Mouse (Mus musculus) kidney, embryonic 15.5 days (tissue): ENCODE measurements around the gene Prr18. TPM values are rescaled to one million over a fixed set of nuclear protein-coding genes. Genes with fewer than 3 reads are reported as not detected.
A peak's percentile ranks its signal among the peaks of the same experiment; 100 is the strongest.

Experiments
- ATAC-seq: fragments of 200-750 bp; cut with Nextera tagmentation; replicated peaks from 2 replicates; pipeline ENCODE4 v1.8.0; 2017; ENCODE audit warnings: moderate TSS enrichment; ENCODE audit not compliant: low FRiP score
- H3K27ac ChIP-seq: fragments of 300-500 bp; sonication (generic); 2 replicates; pipeline ENCODE4 v1.5.1; 2015; ENCODE audit warnings: mild to moderate bottlenecking, inconsistent platforms
- H3K27me3 ChIP-seq: fragments of 300-500 bp; sonication (generic); 2 replicates; pipeline ENCODE4 v1.6.1; 2015; ENCODE audit warnings: inconsistent platforms
- H3K36me3 ChIP-seq: fragments of 300-500 bp; sonication (generic); 2 replicates; pipeline ENCODE4 v1.6.1; 2015; ENCODE audit warnings: inconsistent platforms
- H3K4me1 ChIP-seq: fragments of 300-500 bp; sonication (generic); 2 replicates; pipeline ENCODE4 v1.6.1; 2015; ENCODE audit warnings: inconsistent platforms
- H3K4me2 ChIP-seq: fragments of 300-500 bp; sonication (generic); 2 replicates; pipeline ENCODE4 v1.6.1; 2015; ENCODE audit warnings: moderate library complexity, mild to moderate bottlenecking, inconsistent platforms
- H3K4me3 ChIP-seq: fragments of 300-500 bp; sonication (generic); replicated peaks from 2 replicates; pipeline ENCODE4 v1.5.1; 2015; ENCODE audit warnings: mild to moderate bottlenecking, inconsistent platforms
- H3K9ac ChIP-seq: fragments of 300-500 bp; sonication (generic); 2 replicates; pipeline ENCODE4 v1.6.1; 2015; ENCODE audit warnings: mild to moderate bottlenecking, inconsistent platforms
- H3K9me3 ChIP-seq: fragments of 300-500 bp; sonication (generic); replicated peaks from 2 replicates; pipeline ENCODE4 v1.6.1; 2016; ENCODE audit warnings: inconsistent platforms
- WGBS: fragments of 180-500 bp; shearing (Covaris S2); methylation state at CpG from one replicate; pipeline ENCODE4 v1.1.7; 2015; ENCODE audit warnings: mixed read lengths; 5-methylcytosine and 5-hydroxymethylcytosine counted together
- polyA plus RNA-seq: library from polyadenylated mRNA; unstranded; fragments of >200 nt; fragmentation: Nextera tagmentation; extraction: Ambion mirVana; gene quantifications from 2 replicates; pipeline ENCODE4 v1.2.1, GENCODE M21; 2015

Gene Prr18
- polyA plus RNA-seq, 1 experiment from 2014 or later: 0.42 TPM

- Histone ChIP-seq H3K4me3 (no peak overlapping the region), H3K4me2 (no peak overlapping the region), H3K36me3 (no peaks in the 10 kb centered on the region), H3K9me3 (no peaks in the 10 kb centered on the region), H3K27ac (no peak overlapping the region), H3K9ac (no peak overlapping the region), H3K27me3 (0 out of 2 replicates have a peak, but pooled peaks cover 3% of the 10 kb centered on the region), H3K4me1 (peaks cover 32% of the 10 kb centered on the region)
- ATAC-seq: no peak
- WGBS: 31% methylated on average over 13 of the region's 13 CpGs
These were observed 33.5 kb downstream of the Prr18 start for GRCm38 (mm10) chr17:8370634-8371229.

GRCm38 (mm10) chr17:8371834-8372233 lies 34.6 kb downstream of the Prr18 start:
- H3K27ac ChIP-seq: peak overlapping the region; percentile 90
- H3K4me1 ChIP-seq: peaks cover 32% of the 10 kb centered on the region
- H3K9ac ChIP-seq: peak overlapping the region; percentile 29
- peak; percentile 91 for ATAC-seq
- WGBS: 0% methylated on average over 7 of the region's 7 CpGs
- no peaks in the 10 kb centered on the region for H3K36me3 ChIP-seq
- 0 out of 2 replicates have a peak, but pooled peaks cover 3% of the 10 kb centered on the region for H3K27me3 ChIP-seq
- no peaks in the 10 kb centered on the region for H3K9me3 ChIP-seq
- peak overlapping the region; percentile 66 for H3K4me2 ChIP-seq
- peak overlapping the region; percentile 31 for H3K4me3 ChIP-seq

GRCm38 (mm10) chr17:8372286-8373046 lies 35.2 kb downstream of the Prr18 start:
- H3K36me3 ChIP-seq: no peaks in the 10 kb centered on the region
- H3K27me3 ChIP-seq: 0 out of 2 replicates have a peak, but pooled peaks cover 3% of the 10 kb centered on the region
- peaks cover 30% of the 10 kb centered on the region for H3K4me1 ChIP-seq
- ATAC-seq: peak; percentile 50
- peak overlapping the region; percentile 90 for H3K27ac ChIP-seq
- peak overlapping the region; percentile 29 for H3K9ac ChIP-seq
- H3K9me3 ChIP-seq: no peaks in the 10 kb centered on the region
- peak overlapping the region; percentile 66 for H3K4me2 ChIP-seq
- H3K4me3 ChIP-seq: peak overlapping the region; percentile 31
- 1% methylated on average over 18 of the region's 18 CpGs for WGBS

GRCm38 (mm10) chr17:8377298-8377697 lies 40.0 kb downstream of the Prr18 start:
- H3K4me3 ChIP-seq: no peak overlapping the region
- ATAC-seq: no peak
- 68% methylated on average over 5 of the region's 5 CpGs for WGBS

DNA sequence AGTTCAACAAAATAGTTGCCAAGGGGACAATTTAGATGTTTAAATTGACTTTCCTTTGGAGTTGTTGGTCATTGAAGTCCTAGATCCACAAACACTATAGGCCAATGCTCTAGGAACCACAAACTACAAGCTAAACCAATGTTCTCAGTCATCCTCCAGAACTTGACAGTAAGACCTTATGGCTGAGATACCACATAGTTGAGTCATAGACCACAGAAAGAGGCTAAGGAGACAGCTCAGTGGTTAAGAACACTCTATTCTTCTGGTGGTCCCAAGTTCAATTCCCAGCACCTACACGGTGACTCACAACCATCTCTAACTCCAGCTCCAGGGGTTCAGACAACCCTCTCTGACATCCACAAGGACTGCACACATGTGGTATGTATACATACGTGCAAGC lies 48.2 kb downstream of the Prr18 start:
- Histone ChIP-seq H3K9ac (no peak overlapping the region), H3K27ac (no peak overlapping the region), H3K36me3 (no peaks in the 10 kb centered on the region), H3K4me1 (peaks cover 9% of the 10 kb centered on the region), H3K27me3 (peaks cover 34% of the 10 kb centered on the region), H3K4me2 (no peak overlapping the region), H3K4me3 (no peak overlapping the region), H3K9me3 (no peaks in the 10 kb centered on the region)
- WGBS: 95% methylated on average over 2 of the region's 2 CpGs
- ATAC-seq: no peak

More at GRCm38 (mm10) chr17:8377298-8377697, 40.0 kb downstream of the Prr18 start:
- Histone ChIP-seq H3K9me3 (no peaks in the 10 kb centered on the region), H3K4me1 (peaks cover 4% of the 10 kb centered on the region), H3K4me2 (no peak overlapping the region), H3K36me3 (no peaks in the 10 kb centered on the region), H3K27me3 (no peaks in the 10 kb centered on the region), H3K27ac (no peak overlapping the region), H3K9ac (no peak overlapping the region)

DNA sequence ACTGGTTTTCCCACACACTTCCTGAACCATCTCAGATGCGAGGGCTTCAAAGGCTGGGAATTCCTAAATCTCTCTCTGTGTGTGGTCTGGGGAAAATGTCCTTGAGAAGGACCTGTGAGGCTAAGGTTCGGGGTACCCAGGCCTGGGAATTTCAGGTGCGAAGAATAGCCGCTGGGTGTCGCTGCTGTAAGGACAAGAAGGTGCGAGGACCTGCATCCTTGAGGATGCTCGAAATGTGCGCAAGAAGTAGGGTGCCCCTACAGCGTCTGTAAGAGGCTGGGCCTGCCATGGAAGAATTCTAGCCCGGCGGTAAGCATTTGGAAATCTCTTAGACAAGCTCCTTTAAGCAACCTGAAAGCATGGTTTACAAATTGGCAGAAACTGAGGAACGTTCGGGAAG lies 51.2 kb downstream of the Prr18 start:
- H3K9me3 ChIP-seq: no peaks in the 10 kb centered on the region
- no peak overlapping the region for H3K9ac ChIP-seq
- H3K4me1 ChIP-seq: peaks cover 9% of the 10 kb centered on the region
- peak overlapping the region; percentile 30 for H3K4me3 ChIP-seq
- WGBS: 1% methylated on average over 13 of the region's 13 CpGs
- H3K27ac ChIP-seq: no peak overlapping the region
- H3K4me2 ChIP-seq: peak overlapping the region; percentile 56
- peaks cover 50% of the 10 kb centered on the region for H3K27me3 ChIP-seq
- ATAC-seq: no peak
- no peaks in the 10 kb centered on the region for H3K36me3 ChIP-seq

GRCm38 (mm10) chr17:8388990-8389789 lies 51.9 kb downstream of the Prr18 start:
- no peaks in the 10 kb centered on the region for H3K36me3 ChIP-seq
- H3K9ac ChIP-seq: no peak overlapping the region
- H3K27ac ChIP-seq: no peak overlapping the region
- peaks cover 50% of the 10 kb centered on the region for H3K27me3 ChIP-seq
- H3K4me2 ChIP-seq: peak overlapping the region; percentile 56
- 0 out of 2 replicates have a peak, but pooled peaks have one; percentile 52 for ATAC-seq
- peak overlapping the region; percentile 30 for H3K4me3 ChIP-seq
- H3K4me1 ChIP-seq: peaks cover 9% of the 10 kb centered on the region
- no peaks in the 10 kb centered on the region for H3K9me3 ChIP-seq
- WGBS: 0% methylated on average over 28 of the region's 28 CpGs

DNA sequence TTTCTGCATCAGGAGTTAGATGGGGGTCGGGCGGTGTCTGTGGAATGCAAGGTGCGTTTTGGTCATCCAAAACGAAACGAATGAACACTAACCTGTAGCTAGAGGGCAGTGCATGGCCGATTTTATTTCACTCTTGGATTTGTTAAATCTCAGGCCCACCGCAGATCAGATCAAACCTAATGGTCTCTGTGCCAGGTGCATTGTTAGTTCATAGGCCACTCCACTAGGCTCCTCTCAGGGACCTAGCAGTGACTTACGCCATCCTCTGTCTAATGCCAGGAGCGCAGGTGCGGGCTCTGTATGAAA lies 52.5 kb downstream of the Prr18 start:
- Histone ChIP-seq H3K36me3 (no peaks in the 10 kb centered on the region), H3K4me2 (peak overlapping the region; percentile 56), H3K4me3 (peak overlapping the region; percentile 30; the same call in 1 of the 2 replicates), H3K4me1 (peaks cover 9% of the 10 kb centered on the region), H3K27ac (no peak overlapping the region), H3K9ac (no peak overlapping the region), H3K27me3 (peaks cover 50% of the 10 kb centered on the region), H3K9me3 (no peaks in the 10 kb centered on the region)
- no peak for ATAC-seq
- 4% methylated on average over 10 of the region's 10 CpGs for WGBS

DNA sequence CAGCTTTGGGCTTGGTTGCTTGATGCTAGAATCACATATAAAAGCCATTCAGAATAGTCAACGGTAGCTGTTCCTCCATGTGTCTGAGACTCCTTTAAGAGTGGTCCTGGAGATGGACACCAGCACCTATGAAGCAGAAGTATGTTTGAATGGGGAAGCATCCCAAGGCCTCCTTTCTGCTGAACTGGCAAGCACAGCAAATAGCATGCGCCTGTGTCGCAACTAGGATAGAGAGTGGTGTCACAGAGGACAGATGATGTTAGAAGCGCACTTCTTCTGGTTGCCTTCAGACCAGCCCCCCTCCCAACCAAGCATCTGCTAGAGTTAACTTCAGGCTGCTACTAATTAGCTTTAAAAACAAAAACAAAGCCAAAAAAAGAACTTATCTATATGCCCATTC lies 53.2 kb downstream of the Prr18 start:
- no peak for ATAC-seq
- Histone ChIP-seq H3K9ac (no peak overlapping the region), H3K27me3 (peaks cover 50% of the 10 kb centered on the region), H3K4me1 (peaks cover 9% of the 10 kb centered on the region), H3K9me3 (no peaks in the 10 kb centered on the region), H3K27ac (no peak overlapping the region), H3K36me3 (no peaks in the 10 kb centered on the region), H3K4me2 (no peak overlapping the region), H3K4me3 (no peak overlapping the region)
- WGBS: 69% methylated on average over 4 of the region's 4 CpGs

Other genes starting within 250 kb of the Prr18 start
- 0.26 and 0.57 TPM in 2 replicates for gene Gm49673, start 189.7 kb upstream of the Prr18 start, polyA plus RNA-seq
- 43.8 and 45.0 TPM in 2 replicates for gene Rnaset2a, start 189.4 kb upstream of the Prr18 start, polyA plus RNA-seq
- gene Fgfr1op, start 172.0 kb upstream of the Prr18 start, polyA plus RNA-seq: 38.7 and 42.0 TPM in 2 replicates
- not detected in 2 replicates for gene Ccr6, start 101.4 kb upstream of the Prr18 start, polyA plus RNA-seq
- 165 and 179 TPM in 2 replicates for gene Mpc1, start 54.6 kb upstream of the Prr18 start, polyA plus RNA-seq
- 77.8 and 81.4 TPM in 2 replicates for gene Sft2d1, start 26.4 kb upstream of the Prr18 start, polyA plus RNA-seq
- 0.26 and 0.66 TPM in 2 replicates for gene T2, start 18.5 kb downstream of the Prr18 start, polyA plus RNA-seq
- 0.19 and 0.42 TPM in 2 replicates for gene T, start 97.0 kb downstream of the Prr18 start, polyA plus RNA-seq
- gene Pde10a, start 187.9 kb downstream of the Prr18 start, polyA plus RNA-seq: 2.2 and 2.3 TPM in 2 replicates
- not detected in 2 replicates for gene Gm17087, start 229.5 kb downstream of the Prr18 start, polyA plus RNA-seq